Mouse (Mus musculus) monocyte, adult 2 months (primary cell): ENCODE measurements around the gene Ddx6.

Source experiments
- DNase-seq, 2 experiments: peaks; one replicate each; pipeline ENCODE4 v3.0.0; 2022; ENCODE audit warnings: low spot score in 2 of 2, low read depth in 1 of 2

Gene Ddx6

GRCm38 (mm10) chr9:44685346-44686330 lies 80.9 kb downstream of the Ddx6 start:
- DNase-seq: peak in 1 of 2 experiments; percentile 52

GRCm38 (mm10) chr9:44686638-44687037 lies 81.9 kb downstream of the Ddx6 start:
- no peak for DNase-seq

GRCm38 (mm10) chr9:44688013-44688412 lies 83.3 kb downstream of the Ddx6 start:
- no peak for DNase-seq
